Mouse (Mus musculus) forebrain, embryonic 16.5 days (tissue): ENCODE measurements around the gene Bace1. TPM values are rescaled to one million over a fixed set of nuclear protein-coding genes. Genes with fewer than 3 reads are reported as not detected.
A peak's percentile ranks its signal among the peaks of the same experiment; 100 is the strongest.
"Not testable (repeated sequence)": the region's sequence is repeated elsewhere in the genome, so short reads cannot be mapped to it uniquely, and the experiment has no call there.

Source experiments
- ATAC-seq: fragments of 200-750 bp; cut with Nextera tagmentation; 2 replicates; pipeline ENCODE4 v1.8.0; 2017; ENCODE audit warnings: mild to moderate bottlenecking, moderate library complexity
- H3K27ac ChIP-seq: fragments of 300-500 bp; sonication (generic); 2 replicates; pipeline ENCODE4 v1.5.1; 2014; ENCODE audit warnings: low read length, control low read depth
- H3K27me3 ChIP-seq: fragments of 300-500 bp; sonication (generic); replicated peaks from 2 replicates; pipeline ENCODE4 v1.6.1; 2014; ENCODE audit warnings: low read length; ENCODE audit not compliant: control insufficient read depth, insufficient read depth
- H3K36me3 ChIP-seq: fragments of 300-500 bp; sonication (generic); 2 replicates; pipeline ENCODE4 v1.6.1; 2014; ENCODE audit not compliant: control insufficient read depth, insufficient read depth
- H3K4me1 ChIP-seq: fragments of 300-500 bp; sonication (generic); replicated peaks from 2 replicates; pipeline ENCODE4 v1.6.1; 2014; ENCODE audit warnings: low read length; ENCODE audit not compliant: control insufficient read depth, insufficient read depth
- H3K4me2 ChIP-seq: fragments of 300-500 bp; sonication (generic); 2 replicates; pipeline ENCODE4 v1.6.1; 2014; ENCODE audit warnings: mild to moderate bottlenecking, low read length, control low read depth
- H3K4me3 ChIP-seq: fragments of 300-500 bp; sonication (generic); replicated peaks from 2 replicates; pipeline ENCODE4 v1.5.1; 2014; ENCODE audit warnings: mild to moderate bottlenecking, low read length, control low read depth
- H3K9ac ChIP-seq: fragments of 300-500 bp; sonication (generic); replicated peaks from 2 replicates; pipeline ENCODE4 v1.6.1; 2014; ENCODE audit warnings: low read depth, low read length, control low read depth
- H3K9me3 ChIP-seq: fragments of 300-500 bp; sonication (generic); 2 replicates; pipeline ENCODE4 v1.6.1; 2016; ENCODE audit warnings: low read length; ENCODE audit not compliant: control insufficient read depth
- WGBS: fragments of 180-500 bp; shearing (Covaris S2); extraction: QIAGEN DNeasy Blood & Tissue Kit; methylation state at CpG from one replicate; pipeline ENCODE4 v1.1.7; 2014; 5-methylcytosine and 5-hydroxymethylcytosine counted together
- polyA plus RNA-seq: library from polyadenylated mRNA; unstranded; fragments of >200 nt; fragmentation: Nextera tagmentation; extraction: Ambion mirVana; gene quantifications from 2 replicates; pipeline ENCODE4 v1.2.1, GENCODE M21; 2015

Gene Bace1
- polyA plus RNA-seq, 1 experiment from 2014 or later, result 51.7 TPM

- peaks cover 31% of the 10 kb centered on the region for H3K4me1 ChIP-seq
- H3K27ac ChIP-seq, result no peak overlapping the region
- H3K36me3 ChIP-seq, result no peaks in the 10 kb centered on the region
- WGBS, result 83% methylated on average over 5 of the region's 5 CpGs
- no peak overlapping the region for H3K4me3 ChIP-seq
- H3K27me3 ChIP-seq, result no peaks in the 10 kb centered on the region
- no peaks in the 10 kb centered on the region for H3K9me3 ChIP-seq
- H3K4me2 ChIP-seq, result no peak overlapping the region
- no peak overlapping the region for H3K9ac ChIP-seq
- ATAC-seq, result no peak
Measured at GRCm38 (mm10) chr9:45843007-45843406, 4.6 kb downstream of the Bace1 start.

DNA sequence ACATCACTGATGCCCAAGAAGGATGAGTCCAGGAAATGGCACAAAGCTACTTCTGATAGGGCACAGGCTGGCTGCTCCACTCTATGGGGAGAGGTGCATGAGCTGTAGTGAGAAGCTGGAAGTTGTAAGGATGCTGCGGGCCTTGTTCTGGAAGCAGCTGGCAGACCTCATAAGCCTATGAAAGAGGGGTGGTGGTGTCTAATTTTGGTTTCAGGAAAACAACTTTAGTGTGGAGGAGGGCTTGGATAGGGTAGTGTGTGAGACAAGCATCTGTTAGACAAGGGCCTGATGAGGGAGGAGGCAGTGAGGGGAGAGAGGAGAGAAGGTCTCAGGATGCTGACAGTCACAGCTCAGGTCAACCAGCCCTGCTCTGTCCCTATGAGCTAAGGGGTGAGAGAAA is 5.4 kb downstream of the Bace1 start:
- H3K9me3 ChIP-seq, result no peaks in the 10 kb centered on the region
- no peak for ATAC-seq
- peaks cover 31% of the 10 kb centered on the region for H3K4me1 ChIP-seq
- no peaks in the 10 kb centered on the region for H3K27me3 ChIP-seq
- H3K36me3 ChIP-seq, result no peaks in the 10 kb centered on the region
- no peak overlapping the region for H3K4me2 ChIP-seq
- H3K27ac ChIP-seq, result no peak overlapping the region
- no peak overlapping the region for H3K4me3 ChIP-seq
- WGBS, result 93% methylated on average over 1 of the region's 1 CpGs
- H3K9ac ChIP-seq, result no peak overlapping the region

DNA sequence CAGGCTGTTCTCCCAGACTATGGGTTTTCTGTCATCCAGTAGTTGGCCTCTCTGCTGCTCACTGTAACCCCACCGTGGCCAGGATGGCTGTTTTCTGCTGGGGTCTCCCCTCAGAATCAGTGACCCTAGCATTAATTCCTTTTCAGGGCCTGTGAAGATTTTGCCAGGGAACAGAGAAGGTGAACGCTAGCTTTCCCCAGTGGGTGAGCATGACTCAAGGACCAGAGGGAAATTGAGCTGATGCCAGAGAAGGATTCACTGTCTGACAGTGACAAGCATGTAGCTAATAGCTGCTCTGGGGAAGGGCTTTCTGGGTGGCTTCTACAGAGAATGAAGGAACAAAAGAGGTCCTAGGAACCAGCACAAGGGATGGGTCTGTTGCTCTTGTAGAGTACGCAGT is 7.2 kb downstream of the Bace1 start:
- Histone ChIP-seq H3K4me2 (no peak overlapping the region), H3K27me3 (no peaks in the 10 kb centered on the region), H3K36me3 (no peaks in the 10 kb centered on the region), H3K9me3 (no peaks in the 10 kb centered on the region), H3K9ac (no peak overlapping the region), H3K27ac (no peak overlapping the region), H3K4me1 (peaks cover 31% of the 10 kb centered on the region), H3K4me3 (no peak overlapping the region)
- no peak for ATAC-seq
- 76% methylated on average over 3 of the region's 3 CpGs for WGBS

GRCm38 (mm10) chr9:45846176-45846575 is 7.8 kb downstream of the Bace1 start:
- not testable (repeated sequence) for H3K9me3 ChIP-seq, H3K4me2 ChIP-seq, H3K4me3 ChIP-seq, H3K36me3 ChIP-seq, H3K27me3 ChIP-seq, ATAC-seq, H3K27ac ChIP-seq, H3K9ac ChIP-seq
- WGBS, result 80% methylated on average over 2 of the region's 2 CpGs
- peaks cover 25% of the 10 kb centered on the region for H3K4me1 ChIP-seq

- Histone ChIP-seq H3K4me1 (peaks cover 17% of the 10 kb centered on the region), H3K9me3 (no peaks in the 10 kb centered on the region), H3K4me2 (no peak overlapping the region), H3K4me3 (no peak overlapping the region), H3K36me3 (no peaks in the 10 kb centered on the region), H3K27ac (no peak overlapping the region), H3K27me3 (no peaks in the 10 kb centered on the region), H3K9ac (no peak overlapping the region)
- no peak for ATAC-seq
- 93% methylated on average over 5 of the region's 5 CpGs for WGBS
Measured at GRCm38 (mm10) chr9:45846891-45847460, 8.6 kb downstream of the Bace1 start.

DNA sequence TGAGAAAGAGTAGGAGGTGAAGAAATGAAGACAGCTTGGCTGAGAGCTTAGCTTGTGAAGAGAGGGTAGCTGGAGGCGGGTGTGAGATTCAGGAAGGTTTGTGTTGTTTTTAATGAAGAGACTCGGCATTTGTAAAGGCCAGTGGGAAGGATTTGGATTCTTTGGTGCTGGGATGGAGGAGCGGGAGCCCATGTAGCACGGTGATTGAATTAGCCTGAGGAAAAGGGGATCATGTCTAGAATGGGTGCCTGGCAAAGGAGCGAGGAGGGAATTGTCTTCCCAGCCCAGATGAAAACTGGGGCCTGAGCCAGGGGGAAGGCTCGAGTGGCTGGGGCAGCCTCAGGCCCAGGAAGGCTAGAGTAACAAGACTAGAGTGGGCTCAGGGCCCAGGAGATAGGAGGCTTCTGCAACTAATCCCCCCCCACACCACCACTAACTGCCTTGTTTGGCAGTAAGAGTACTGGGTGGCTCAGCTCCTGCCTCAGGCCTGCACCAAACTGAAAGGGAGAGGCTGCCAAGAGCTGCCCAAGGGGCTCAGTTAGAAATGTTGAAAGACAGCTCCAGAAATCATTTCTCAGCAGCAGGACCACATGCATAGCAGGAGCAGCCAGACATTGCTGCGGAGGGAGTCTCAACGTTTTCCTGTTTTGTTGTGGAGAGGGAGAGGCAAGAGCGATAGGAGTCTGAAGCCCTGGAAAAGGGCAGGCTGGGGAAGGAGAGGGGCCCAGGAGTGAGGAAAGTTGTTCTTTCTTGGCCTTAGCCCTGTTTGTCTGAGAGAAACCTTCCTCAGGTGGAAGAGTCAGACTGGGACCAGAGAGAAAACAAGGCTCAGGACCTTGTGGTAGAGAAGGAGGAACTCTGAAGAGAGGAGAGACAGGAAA is 11.4 kb downstream of the Bace1 start:
- Histone ChIP-seq H3K27me3 (no peaks in the 10 kb centered on the region), H3K27ac (peak overlapping the region; percentile 48), H3K9me3 (no peaks in the 10 kb centered on the region), H3K9ac (no peak overlapping the region), H3K4me3 (no peak overlapping the region), H3K4me1 (peaks cover 15% of the 10 kb centered on the region), H3K36me3 (peaks cover 4% of the 10 kb centered on the region), H3K4me2 (no peak overlapping the region)
- 48% methylated on average over 9 of the region's 9 CpGs for WGBS
- peak; percentile 82 for ATAC-seq

DNA sequence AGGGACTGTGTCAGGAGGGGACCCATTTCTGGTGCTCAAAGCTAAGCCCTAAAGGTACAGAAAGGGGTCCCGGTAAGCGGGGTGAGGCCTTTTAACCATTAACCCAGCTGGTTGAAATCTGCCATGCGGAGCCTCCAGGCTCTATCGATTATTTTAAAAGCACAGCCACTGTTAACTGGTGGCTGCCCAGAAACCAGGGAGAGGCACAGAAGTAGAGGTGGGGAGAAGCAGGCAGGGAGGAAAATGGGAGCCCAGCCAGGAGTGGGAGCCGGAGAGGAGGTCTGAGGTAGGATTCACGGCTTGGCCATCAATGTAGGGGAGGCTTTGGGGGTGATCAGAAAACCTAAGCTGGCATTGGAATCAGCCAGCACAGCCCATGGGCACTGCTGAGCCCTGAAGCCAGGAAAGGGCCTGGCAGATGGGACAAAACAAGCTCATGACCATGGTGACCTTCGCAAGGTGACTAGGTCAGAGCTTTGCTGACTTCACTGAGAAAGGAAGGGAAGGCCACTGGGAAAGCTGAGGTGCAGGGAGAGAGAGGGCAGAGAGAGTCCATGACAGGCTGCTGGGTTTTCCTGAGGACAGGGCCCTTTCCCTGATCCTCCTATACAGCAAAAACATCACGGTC is 12.3 kb downstream of the Bace1 start:
- no peak overlapping the region for H3K4me2 ChIP-seq
- H3K9me3 ChIP-seq, result no peaks in the 10 kb centered on the region
- no peak overlapping the region for H3K4me3 ChIP-seq
- 87% methylated on average over 8 of the region's 8 CpGs for WGBS
- no peak overlapping the region for H3K9ac ChIP-seq
- no peak overlapping the region; the same call in 1 of the 2 replicates for H3K27ac ChIP-seq
- peaks cover 15% of the 10 kb centered on the region for H3K4me1 ChIP-seq
- H3K36me3 ChIP-seq, result peaks cover 4% of the 10 kb centered on the region
- no peak for ATAC-seq
- no peaks in the 10 kb centered on the region for H3K27me3 ChIP-seq

DNA sequence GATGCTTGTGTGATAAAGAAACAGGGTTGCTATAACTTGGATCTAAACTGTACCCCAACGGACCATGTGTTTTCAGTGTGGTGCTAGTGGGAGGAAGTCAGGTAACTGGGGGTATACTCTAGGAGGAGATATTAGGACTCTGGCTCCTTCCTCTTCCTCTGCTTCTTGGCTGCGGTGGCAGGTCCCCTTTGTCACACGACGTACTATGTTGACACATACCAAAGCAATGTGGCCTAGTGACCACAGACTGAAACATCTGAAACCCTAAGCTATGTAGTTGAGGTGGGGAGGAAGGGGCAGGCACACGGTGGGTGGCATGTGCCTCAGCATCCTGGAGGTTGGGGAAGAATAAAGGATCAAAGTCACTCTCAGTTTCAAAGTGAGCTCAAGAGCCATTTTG is 12.9 kb downstream of the Bace1 start:
- H3K9me3 ChIP-seq, result no peaks in the 10 kb centered on the region
- ATAC-seq, result no peak
- 69% methylated on average over 5 of the region's 5 CpGs for WGBS
- H3K27me3 ChIP-seq, result no peaks in the 10 kb centered on the region
- peaks cover 4% of the 10 kb centered on the region for H3K36me3 ChIP-seq
- no peak overlapping the region for H3K4me3 ChIP-seq
- no peak overlapping the region for H3K9ac ChIP-seq
- no peak overlapping the region for H3K27ac ChIP-seq
- peaks cover 15% of the 10 kb centered on the region for H3K4me1 ChIP-seq
- H3K4me2 ChIP-seq, result no peak overlapping the region

GRCm38 (mm10) chr9:45851776-45852175 is 13.4 kb downstream of the Bace1 start:
- ATAC-seq, result no peak
- Histone ChIP-seq H3K4me2 (no peak overlapping the region), H3K9me3 (no peaks in the 10 kb centered on the region), H3K9ac (no peak overlapping the region), H3K4me1 (peaks cover 15% of the 10 kb centered on the region), H3K27ac (no peak overlapping the region), H3K36me3 (peaks cover 4% of the 10 kb centered on the region), H3K4me3 (no peak overlapping the region), H3K27me3 (no peaks in the 10 kb centered on the region)
- 97% methylated on average over 2 of the region's 2 CpGs for WGBS
